ENCODE assay signal across 14 mouse cellular contexts in the genomic region with DNA sequence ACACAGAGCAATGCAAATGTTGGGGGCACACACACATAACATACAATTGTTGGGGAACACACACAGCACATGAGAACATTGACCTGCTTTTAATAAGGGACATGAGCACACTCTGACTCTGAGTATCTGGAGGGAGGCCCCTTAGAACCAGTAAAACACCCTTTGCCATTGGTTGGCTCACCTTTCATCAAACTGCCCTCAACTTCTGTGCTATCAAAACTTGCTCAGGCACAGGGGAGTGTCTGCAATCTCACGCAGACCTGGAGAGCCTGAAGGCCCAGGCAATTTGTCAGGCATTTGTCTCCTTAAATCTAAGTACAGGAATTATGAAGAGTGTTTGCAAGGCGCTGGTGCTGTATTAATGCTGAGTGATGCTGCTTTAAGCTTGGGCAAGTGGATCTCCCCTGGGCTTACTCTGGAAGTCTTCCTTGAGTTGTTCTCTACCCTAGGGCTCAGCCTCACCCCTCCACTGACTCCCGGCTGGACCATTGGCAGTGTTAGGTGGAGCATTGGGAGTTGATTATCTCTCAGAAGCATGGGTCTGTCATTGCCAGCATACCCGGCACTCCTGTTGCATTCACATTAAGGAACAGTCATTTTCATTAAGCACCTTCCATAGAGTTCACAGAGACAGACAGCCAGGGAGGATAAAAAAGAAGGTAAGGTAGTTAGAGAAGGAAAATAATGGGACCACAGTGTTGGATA.
"Had no signal": no experiment of that assay in that cellular context is flagged by ENCODE, and none has a peak within 500 bp of the region (broad histone marks: within the 10 kb centered on the region; RNA-seq: fewer than 3 reads in every experiment).

No protein-coding gene starts in this region.

- H3K9ac ChIP-seq: lung, embryonic 14.5 days; midbrain, embryonic 13.5 days; midbrain, embryonic 15.5 days; neural tube, embryonic 12.5 days; stomach, embryonic 15.5 days had no signal

- H3K27me3 ChIP-seq: midbrain, embryonic 13.5 days; midbrain, embryonic 15.5 days; neural tube, embryonic 12.5 days; stomach, embryonic 15.5 days had no signal

- H3K36me3 ChIP-seq: midbrain, embryonic 13.5 days; midbrain, embryonic 15.5 days; neural tube, embryonic 12.5 days; stomach, embryonic 15.5 days had no signal

- H3K4me2 ChIP-seq: lung, embryonic 14.5 days; midbrain, embryonic 11.5 days; midbrain, embryonic 13.5 days; midbrain, embryonic 15.5 days; neural tube, embryonic 12.5 days; stomach, embryonic 15.5 days had no signal

- H3K4me1 ChIP-seq: midbrain, embryonic 13.5 days; midbrain, embryonic 15.5 days; neural tube, embryonic 12.5 days; stomach, embryonic 15.5 days had no signal

- DNase-seq: lung, adult 18-20 months; lung, postnatal 10 days; lung, postnatal 4 days; right cerebral cortex, postnatal 14 days; thymus, adult 2 months; thymus, postnatal 14 days; thymus, postnatal 36 days had no signal

- H3K27ac ChIP-seq: midbrain, embryonic 13.5 days; midbrain, embryonic 15.5 days; neural tube, embryonic 12.5 days; stomach, embryonic 15.5 days; stomach, postnatal 0 days had no signal

- ATAC-seq: midbrain, embryonic 13.5 days; midbrain, embryonic 15.5 days had no signal

- H3K9me3 ChIP-seq: midbrain, embryonic 13.5 days; midbrain, embryonic 15.5 days; neural tube, embryonic 12.5 days; stomach, embryonic 15.5 days had no signal

- H3K4me3 ChIP-seq: midbrain, embryonic 13.5 days; midbrain, embryonic 15.5 days; neural tube, embryonic 12.5 days; stomach, embryonic 15.5 days had no signal
